Mouse (Mus musculus) liver, adult 2 months (tissue): ENCODE results near the gene Ldah. TPM values are rescaled to one million over a fixed set of nuclear protein-coding genes. Genes with fewer than 3 reads are reported as not detected.
A peak's percentile ranks its signal among the peaks of the same experiment; 100 is the strongest.

Experiments used
- DNase-seq: peaks from one replicate; pipeline ENCODE4 v3.0.0-alpha.2; 2011; ENCODE audit warnings: low read depth, low spot score; ENCODE audit errors: extremely low read depth
- H3K27ac ChIP-seq: fragments of 200-500 bp; replicated peaks from 2 replicates; pipeline ENCODE4 v1.5.1; 2012; ENCODE audit warnings: low read depth, mild to moderate bottlenecking, control low read depth, inconsistent platforms, low read length; ENCODE audit not compliant: insufficient read depth
- H3K27me3 ChIP-seq: fragments of 200-500 bp; 2 replicates; pipeline ENCODE4 v1.6.1; 2012; ENCODE audit warnings: mild to moderate bottlenecking, moderate library complexity, low read length, inconsistent platforms; ENCODE audit not compliant: control insufficient read depth, insufficient read depth
- H3K36me3 ChIP-seq: fragments of 200-500 bp; 2 replicates; pipeline ENCODE4 v1.6.1; 2012; ENCODE audit warnings: low read length, inconsistent platforms; ENCODE audit not compliant: control insufficient read depth, insufficient read depth
- H3K4me1 ChIP-seq: fragments of 200-500 bp; 2 replicates; pipeline ENCODE4 v1.6.1; 2011; ENCODE audit warnings: low read length; ENCODE audit not compliant: control insufficient read depth, insufficient read depth
- H3K4me3 ChIP-seq: fragments of 200-500 bp; 2 replicates; pipeline ENCODE4 v1.5.1; 2011; ENCODE audit warnings: low read depth, mild to moderate bottlenecking, control low read depth, low read length, moderate library complexity; ENCODE audit not compliant: insufficient read depth
- H3K79me2 ChIP-seq: fragments of 200-500 bp; 2 replicates; pipeline ENCODE4 v1.6.1; 2012; ENCODE audit warnings: inconsistent platforms, mild to moderate bottlenecking, low read length, moderate library complexity; ENCODE audit not compliant: control insufficient read depth, insufficient read depth
- H3K9ac ChIP-seq: fragments of 200-500 bp; 2 replicates; pipeline ENCODE4 v1.6.1; 2012; ENCODE audit warnings: low read depth, mild to moderate bottlenecking, control low read depth, inconsistent platforms, low read length
- CTCF ChIP-seq: fragments of 200-500 bp; IDR thresholded peaks from 2 replicates; pipeline ENCODE4 v1.5.1; 2011; ENCODE audit warnings: low read depth, low read length, control low read depth
- POLR2A ChIP-seq: fragments of 200-500 bp; IDR thresholded peaks from 2 replicates; pipeline ENCODE4 v1.6.1; 2011; ENCODE audit warnings: low read length, control low read depth; ENCODE audit not compliant: insufficient read depth; ENCODE audit errors: extremely low read depth
- WGBS: fragments of 180-500 bp; shearing (Covaris S2); methylation state at CpG from one replicate; pipeline ENCODE4 v1.1.7; 2018; 5-methylcytosine and 5-hydroxymethylcytosine counted together
- polyA plus RNA-seq: library from polyadenylated mRNA; depleted of rRNA; stranded (reverse); fragments of >200 nt; gene quantifications from 2 replicates; pipeline ENCODE4 v1.2.3, GENCODE M21; 2012
- total RNA-seq: library from RNA; depleted of rRNA; stranded (reverse); fragments of >200 nt; gene quantifications from 2 replicates; pipeline ENCODE4 v1.2.3, GENCODE M21; 2014

Gene Ldah
- total and polyA plus RNA-seq, 2 experiments: 22.5 to 30.3 TPM

- peak; percentile 78 for DNase-seq
- no peak overlapping the region for H3K9ac ChIP-seq
- peaks cover 17% of the 10 kb centered on the region for H3K36me3 ChIP-seq
- 9% methylated on average over 2 of the region's 2 CpGs for WGBS
- no peaks in the 10 kb centered on the region for H3K27me3 ChIP-seq
- H3K4me1 ChIP-seq: peaks cover 2% of the 10 kb centered on the region
- peaks cover 3% of the 10 kb centered on the region; the same call in 1 of the 2 replicates for H3K79me2 ChIP-seq
- H3K27ac ChIP-seq: no peak overlapping the region
- TF ChIP-seq CTCF: no peak
- no peak for TF ChIP-seq POLR2A
- H3K4me3 ChIP-seq: no peak overlapping the region
Measured at GRCm38 (mm10) chr12:8271405-8271804, 63.5 kb downstream of the Ldah start.

DNA sequence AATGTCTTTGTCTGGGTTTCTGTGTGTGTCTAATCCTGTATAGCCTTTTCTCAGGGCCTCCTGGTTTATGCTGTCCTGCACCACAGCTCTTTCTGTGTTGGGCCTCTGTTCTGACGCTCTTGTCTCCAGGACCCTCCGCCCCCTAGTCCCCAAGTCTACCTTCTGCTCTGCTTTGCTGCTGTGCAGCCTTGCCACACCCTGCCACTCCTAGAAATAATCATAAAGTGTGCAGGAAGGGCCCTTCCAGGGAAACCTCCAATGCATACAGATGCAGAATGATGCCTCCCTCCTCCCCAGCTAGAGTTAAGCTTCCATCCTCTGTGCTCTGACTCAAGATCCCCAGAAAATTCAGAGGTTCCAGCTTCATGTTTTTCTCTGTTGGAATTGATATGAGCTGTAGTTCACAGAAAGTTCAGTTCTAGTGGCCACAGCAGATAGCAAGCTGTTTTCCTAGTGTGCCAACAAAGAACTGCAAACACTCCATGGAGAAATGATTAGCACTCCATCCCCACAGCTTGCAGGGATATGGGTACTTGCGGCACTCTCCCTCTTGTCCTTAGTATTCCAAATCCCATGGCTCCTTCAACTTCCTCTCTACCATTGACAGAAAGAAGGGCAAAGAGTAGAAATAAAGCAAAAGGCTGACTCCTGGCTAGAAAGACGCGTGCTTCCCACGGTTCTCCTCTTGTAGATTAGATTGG lies 65.7 kb downstream of the Ldah start:
- 93% methylated on average over 6 of the region's 6 CpGs for WGBS
- TF ChIP-seq CTCF: no peak
- TF ChIP-seq POLR2A: no peak
- H3K9ac ChIP-seq: no peak overlapping the region

GRCm38 (mm10) chr12:8275424-8275823 lies 67.5 kb downstream of the Ldah start:
- H3K79me2 ChIP-seq: peaks cover 3% of the 10 kb centered on the region; the same call in 1 of the 2 replicates
- no peak for DNase-seq
- H3K27me3 ChIP-seq: no peaks in the 10 kb centered on the region
- H3K27ac ChIP-seq: no peak overlapping the region
- WGBS: 95% methylated on average over 4 of the region's 4 CpGs
- no peak overlapping the region for H3K9ac ChIP-seq
- TF ChIP-seq CTCF: no peak
- no peak for TF ChIP-seq POLR2A
- no peak overlapping the region for H3K4me3 ChIP-seq
- peaks cover 24% of the 10 kb centered on the region for H3K36me3 ChIP-seq
- H3K4me1 ChIP-seq: peaks cover 2% of the 10 kb centered on the region

More for the DNA sequence above, 65.7 kb downstream of the Ldah start:
- peaks cover 19% of the 10 kb centered on the region for H3K36me3 ChIP-seq
- H3K4me3 ChIP-seq: no peak overlapping the region
- H3K79me2 ChIP-seq: peaks cover 3% of the 10 kb centered on the region; the same call in 1 of the 2 replicates
- no peak overlapping the region for H3K27ac ChIP-seq
- DNase-seq: no peak
- peaks cover 2% of the 10 kb centered on the region for H3K4me1 ChIP-seq
- H3K27me3 ChIP-seq: no peaks in the 10 kb centered on the region

- Histone ChIP-seq H3K27me3 (no peaks in the 10 kb centered on the region), H3K79me2 (no peaks in the 10 kb centered on the region), H3K9ac (no peak overlapping the region), H3K36me3 (peaks cover 15% of the 10 kb centered on the region), H3K4me3 (no peak overlapping the region), H3K4me1 (0 out of 2 replicates have a peak, but pooled peaks cover 4% of the 10 kb centered on the region), H3K27ac (no peak overlapping the region)
- TF ChIP-seq CTCF (no peak), POLR2A (no peak)
- 50% methylated on average over 15 of the region's 15 CpGs for WGBS
- peak; percentile 85 for DNase-seq
Measured at GRCm38 (mm10) chr12:8281225-8282017, 73.5 kb downstream of the Ldah start.

GRCm38 (mm10) chr12:8287970-8288369 lies 80.1 kb downstream of the Ldah start:
- Histone ChIP-seq H3K4me1 (no peaks in the 10 kb centered on the region), H3K27ac (no peak overlapping the region), H3K36me3 (peaks cover 2% of the 10 kb centered on the region; the same call in 1 of the 2 replicates), H3K79me2 (no peaks in the 10 kb centered on the region), H3K27me3 (no peaks in the 10 kb centered on the region), H3K9ac (no peak overlapping the region), H3K4me3 (no peak overlapping the region)
- TF ChIP-seq CTCF (peak; percentile 36; the same call in 1 of the 2 replicates), POLR2A (no peak)
- no peak for DNase-seq
- WGBS: 73% methylated on average over 3 of the region's 3 CpGs

DNA sequence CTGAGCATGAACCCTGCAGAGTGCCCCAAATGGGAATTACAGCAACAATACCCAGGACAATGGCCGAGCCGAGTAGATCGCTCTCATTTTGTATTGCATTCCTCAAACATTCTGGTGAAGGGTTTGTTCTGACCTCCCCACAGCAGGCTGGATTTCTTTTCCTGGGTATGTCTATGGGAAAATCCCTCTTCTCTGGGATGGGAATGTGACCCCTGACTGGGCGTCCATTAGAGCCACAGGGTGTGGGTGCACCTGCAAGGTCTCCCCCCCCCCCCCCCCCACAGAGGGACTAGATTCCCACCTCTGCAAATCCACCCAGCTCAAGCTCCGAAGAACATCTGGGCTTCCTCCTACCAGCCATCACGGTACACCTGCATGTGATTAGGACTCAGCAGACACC lies 81.2 kb downstream of the Ldah start:
- H3K4me3 ChIP-seq: no peak overlapping the region
- no peaks in the 10 kb centered on the region for H3K79me2 ChIP-seq
- TF ChIP-seq CTCF (no peak), POLR2A (no peak)
- no peak for DNase-seq
- no peak overlapping the region for H3K27ac ChIP-seq
- no peaks in the 10 kb centered on the region for H3K27me3 ChIP-seq
- H3K9ac ChIP-seq: no peak overlapping the region
- H3K4me1 ChIP-seq: no peaks in the 10 kb centered on the region
- H3K36me3 ChIP-seq: no peaks in the 10 kb centered on the region
- WGBS: 94% methylated on average over 6 of the region's 6 CpGs
